Mouse (Mus musculus): ENCODE results near the gene Mpg. TPM values are rescaled to one million over a fixed set of nuclear protein-coding genes. Genes with fewer than 3 reads are reported as not detected.

The Mpg gene
- polyA plus RNA-seq, 1 experiment from 2014 or later: 35.6 TPM

DNA sequence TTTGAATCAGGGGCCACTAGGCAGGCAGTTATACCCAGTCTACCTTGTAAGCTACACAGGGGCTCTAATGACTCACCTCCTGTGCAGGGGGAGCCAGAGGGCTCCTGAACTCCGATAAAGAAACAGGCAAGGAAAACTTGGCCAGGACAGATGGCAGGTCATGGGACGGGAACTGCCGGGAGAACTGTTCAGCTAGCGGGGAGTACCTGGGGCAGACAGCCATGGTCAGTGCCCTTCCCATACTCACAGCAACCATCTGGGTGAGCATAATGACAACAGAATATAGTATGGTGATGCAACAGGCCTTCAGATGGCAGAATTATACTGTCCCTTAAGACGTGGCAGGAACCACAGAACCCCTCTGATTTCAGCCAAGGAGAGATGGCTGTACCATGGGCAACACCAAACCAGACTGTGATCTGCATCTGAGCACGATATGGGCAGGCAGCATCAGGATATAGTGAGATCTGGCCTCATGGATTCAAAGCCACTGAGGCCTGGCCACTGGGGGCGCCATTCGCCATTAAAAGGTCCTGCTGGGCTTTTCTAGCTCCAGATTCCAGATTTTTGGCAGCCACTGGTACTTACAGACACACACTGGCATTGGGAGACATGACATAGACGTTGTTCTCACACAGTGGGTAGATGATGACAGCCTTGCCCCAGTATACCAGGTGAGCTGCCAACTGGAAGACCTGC lies 10.6 kb downstream of the Mpg start:
- H3K36me3 ChIP-seq: peaks cover 68% of the 10 kb centered on the region
- H3K4me3 ChIP-seq: no peak overlapping the region
- ATAC-seq (ENCODE audit: low FRiP score): no peak
- H3K4me2 ChIP-seq: no peak overlapping the region
- WGBS: 54% methylated on average over 9 of the region's 9 CpGs
- peak overlapping the region; percentile 77 for H3K27ac ChIP-seq
- peak overlapping the region; percentile 46; the same call in 1 of the 2 replicates for H3K9ac ChIP-seq
- no peaks in the 10 kb centered on the region for H3K27me3 ChIP-seq
- H3K4me1 ChIP-seq (replicated peaks): peaks cover 43% of the 10 kb centered on the region
- H3K9me3 ChIP-seq: no peaks in the 10 kb centered on the region

GRCm38 (mm10) chr11:32237411-32237795 lies 11.1 kb downstream of the Mpg start:
- Histone ChIP-seq H3K4me3 (no peak overlapping the region), H3K4me2 (no peak overlapping the region), H3K36me3 (peaks cover 68% of the 10 kb centered on the region), H3K4me1 (replicated peaks) (peaks cover 43% of the 10 kb centered on the region), H3K27ac (peak overlapping the region; percentile 77; the same call in 1 of the 2 replicates), H3K9ac (no peak overlapping the region), H3K9me3 (no peaks in the 10 kb centered on the region), H3K27me3 (no peaks in the 10 kb centered on the region)
- 92% methylated on average over 3 of the region's 3 CpGs for WGBS
- no peak for ATAC-seq (ENCODE audit: low FRiP score)

GRCm38 (mm10) chr11:32238093-32238860 lies 12.0 kb downstream of the Mpg start:
- Histone ChIP-seq H3K9ac (no peak overlapping the region), H3K27me3 (no peaks in the 10 kb centered on the region), H3K9me3 (no peaks in the 10 kb centered on the region), H3K36me3 (peaks cover 64% of the 10 kb centered on the region), H3K4me3 (no peak overlapping the region), H3K4me2 (no peak overlapping the region), H3K4me1 (replicated peaks) (peaks cover 42% of the 10 kb centered on the region), H3K27ac (no peak overlapping the region)
- no peak; the same call in 1 of the 2 replicates for ATAC-seq (ENCODE audit: low FRiP score)
- 67% methylated on average over 5 of the region's 5 CpGs for WGBS

- peaks cover 64% of the 10 kb centered on the region for H3K36me3 ChIP-seq
- H3K4me3 ChIP-seq: no peak overlapping the region
- H3K9me3 ChIP-seq: no peaks in the 10 kb centered on the region
- no peak overlapping the region for H3K4me2 ChIP-seq
- H3K27me3 ChIP-seq: no peaks in the 10 kb centered on the region
- ATAC-seq (ENCODE audit: low FRiP score): no peak
- peaks cover 11% of the 10 kb centered on the region for H3K4me1 ChIP-seq (replicated peaks)
- H3K27ac ChIP-seq: no peak overlapping the region; the same call in 1 of the 2 replicates
- no peak overlapping the region for H3K9ac ChIP-seq
These were observed 15.1 kb downstream of the Mpg start for GRCm38 (mm10) chr11:32241391-32241790.

GRCm38 (mm10) chr11:32242209-32242608 lies 15.9 kb downstream of the Mpg start:
- Histone ChIP-seq H3K4me1 (replicated peaks) (peaks cover 2% of the 10 kb centered on the region; the same call in 1 of the 2 replicates), H3K36me3 (peaks cover 66% of the 10 kb centered on the region), H3K9ac (no peak overlapping the region), H3K4me3 (no peak overlapping the region), H3K4me2 (no peak overlapping the region), H3K9me3 (no peaks in the 10 kb centered on the region), H3K27ac (no peak overlapping the region), H3K27me3 (no peaks in the 10 kb centered on the region)
- ATAC-seq (ENCODE audit: low FRiP score): no peak
- 85% methylated on average over 3 of the region's 3 CpGs for WGBS

DNA sequence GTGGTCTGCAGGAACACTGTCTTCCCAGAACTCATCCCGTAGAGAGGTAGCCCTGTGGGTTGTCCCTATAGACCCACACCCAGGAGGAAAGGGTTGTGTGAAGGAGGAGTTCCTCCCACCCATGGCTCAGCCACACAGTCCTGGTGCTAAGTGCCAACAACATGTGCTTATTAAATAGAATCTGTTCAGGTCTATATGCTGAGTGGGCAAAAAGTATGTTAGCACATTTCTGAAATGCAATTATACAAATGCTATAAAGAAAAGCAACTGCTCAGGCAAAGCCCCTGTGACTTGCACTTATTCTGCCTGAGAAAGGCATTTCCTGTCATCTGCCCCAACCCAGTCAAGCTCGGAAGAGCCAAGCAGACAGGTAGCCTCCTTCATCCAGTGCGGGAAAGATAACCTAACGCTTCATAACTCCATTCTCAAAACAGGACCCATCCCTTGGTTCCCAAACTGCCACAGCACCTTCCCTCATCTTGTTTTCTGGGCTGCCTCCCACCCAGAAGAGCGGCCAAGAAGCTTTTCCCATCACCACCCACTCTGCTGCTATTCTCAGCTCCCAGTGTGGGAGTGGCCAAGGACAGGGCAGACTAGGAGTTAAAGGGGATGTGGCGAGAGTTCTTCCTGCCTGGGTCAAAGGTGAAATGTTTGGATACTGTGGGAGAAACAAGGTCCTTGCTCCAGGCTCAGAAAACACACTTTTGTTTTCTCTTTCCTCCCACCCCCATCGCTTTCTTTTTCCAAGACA lies 17.1 kb downstream of the Mpg start:
- H3K36me3 ChIP-seq: peaks cover 75% of the 10 kb centered on the region
- no peaks in the 10 kb centered on the region for H3K27me3 ChIP-seq
- no peak overlapping the region for H3K9ac ChIP-seq
- H3K9me3 ChIP-seq: no peaks in the 10 kb centered on the region
- H3K4me3 ChIP-seq: no peak overlapping the region
- WGBS: 77% methylated on average over 7 of the region's 7 CpGs
- H3K4me2 ChIP-seq: no peak overlapping the region
- H3K4me1 ChIP-seq (replicated peaks): no peaks in the 10 kb centered on the region
- no peak for ATAC-seq (ENCODE audit: low FRiP score)
- peak overlapping the region; percentile 35; the same call in 1 of the 2 replicates for H3K27ac ChIP-seq

DNA sequence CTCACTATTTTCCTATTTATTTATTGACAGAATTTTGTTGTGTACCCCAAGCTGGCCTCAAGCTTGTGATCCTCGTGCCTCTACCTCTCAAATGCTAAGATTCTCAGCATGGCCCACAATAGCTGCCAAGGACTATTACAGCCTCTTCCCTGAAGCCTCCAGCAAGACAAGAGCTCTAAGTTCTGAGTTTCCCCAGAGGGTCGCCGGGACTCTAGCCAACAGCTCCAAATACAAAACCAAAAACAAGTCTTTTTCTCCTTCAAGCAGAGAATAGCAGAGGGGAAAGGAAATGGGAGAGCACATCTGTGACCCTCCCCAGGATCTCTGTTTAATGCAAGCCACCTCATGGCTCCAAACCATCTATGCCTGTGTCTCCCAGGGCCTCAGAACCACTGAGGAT lies 17.8 kb downstream of the Mpg start:
- Histone ChIP-seq H3K4me1 (replicated peaks) (no peaks in the 10 kb centered on the region), H3K4me2 (no peak overlapping the region), H3K27ac (no peak overlapping the region), H3K36me3 (peaks cover 74% of the 10 kb centered on the region), H3K9ac (no peak overlapping the region), H3K4me3 (no peak overlapping the region), H3K9me3 (no peaks in the 10 kb centered on the region), H3K27me3 (no peaks in the 10 kb centered on the region)
- no peak for ATAC-seq (ENCODE audit: low FRiP score)
- WGBS: 83% methylated on average over 3 of the region's 3 CpGs

- ATAC-seq (ENCODE audit: low FRiP score): no peak
- Histone ChIP-seq H3K9me3 (no peaks in the 10 kb centered on the region), H3K27ac (no peak overlapping the region), H3K4me2 (no peak overlapping the region), H3K4me3 (no peak overlapping the region), H3K36me3 (peaks cover 76% of the 10 kb centered on the region), H3K27me3 (no peaks in the 10 kb centered on the region), H3K4me1 (replicated peaks) (no peaks in the 10 kb centered on the region), H3K9ac (no peak overlapping the region)
- 97% methylated on average over 1 of the region's 1 CpGs for WGBS
These were observed 18.3 kb downstream of the Mpg start for GRCm38 (mm10) chr11:32244617-32245016.

GRCm38 (mm10) chr11:32245614-32246013 lies 19.3 kb downstream of the Mpg start:
- Histone ChIP-seq H3K9me3 (no peaks in the 10 kb centered on the region), H3K4me1 (replicated peaks) (no peaks in the 10 kb centered on the region), H3K4me3 (no peak overlapping the region), H3K36me3 (peaks cover 76% of the 10 kb centered on the region), H3K9ac (no peak overlapping the region), H3K4me2 (no peak overlapping the region), H3K27me3 (no peaks in the 10 kb centered on the region), H3K27ac (no peak overlapping the region)
- ATAC-seq (ENCODE audit: low FRiP score): no peak
- WGBS: 95% methylated on average over 6 of the region's 6 CpGs

GRCm38 (mm10) chr11:32247068-32247467 lies 20.8 kb downstream of the Mpg start:
- Histone ChIP-seq H3K4me1 (replicated peaks) (no peaks in the 10 kb centered on the region), H3K9ac (no peak overlapping the region), H3K27ac (no peak overlapping the region), H3K4me2 (no peak overlapping the region), H3K9me3 (no peaks in the 10 kb centered on the region), H3K36me3 (peaks cover 75% of the 10 kb centered on the region), H3K4me3 (no peak overlapping the region), H3K27me3 (no peaks in the 10 kb centered on the region)
- no peak for ATAC-seq (ENCODE audit: low FRiP score)

DNA sequence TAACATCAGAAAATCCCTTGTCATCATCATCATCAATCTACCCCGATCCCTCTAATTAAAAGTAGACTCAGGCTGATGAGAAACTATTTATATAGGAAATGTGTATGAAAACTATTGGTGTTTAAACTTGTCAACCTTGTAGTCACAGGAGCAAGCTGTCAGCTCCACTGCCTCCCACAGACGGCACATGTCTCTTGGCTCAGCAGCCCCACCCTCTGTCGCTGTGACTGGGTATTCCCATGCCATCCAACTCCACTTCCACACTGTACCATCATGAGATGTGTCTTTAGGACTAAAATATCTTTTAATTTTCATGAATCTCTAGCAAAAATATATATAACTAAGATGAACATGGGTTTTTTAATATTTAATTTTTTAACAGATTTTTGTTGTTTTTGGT lies 22.0 kb downstream of the Mpg start:
- no peaks in the 10 kb centered on the region for H3K9me3 ChIP-seq
- ATAC-seq (ENCODE audit: low FRiP score): no peak
- no peak overlapping the region for H3K4me3 ChIP-seq
- no peak overlapping the region for H3K9ac ChIP-seq
- no peaks in the 10 kb centered on the region for H3K4me1 ChIP-seq (replicated peaks)
- H3K27ac ChIP-seq: no peak overlapping the region
- no peak overlapping the region for H3K4me2 ChIP-seq
- H3K27me3 ChIP-seq: no peaks in the 10 kb centered on the region
- 86% methylated on average over 3 of the region's 3 CpGs for WGBS
- H3K36me3 ChIP-seq: peaks cover 79% of the 10 kb centered on the region

Data from hindbrain, embryonic 13.5 days (tissue).